13 mouse cellular contexts compared by ENCODE assay signal in genomic region chr10:125693505-125693904, GRCm38 (mm10).
DNase-seq lines count a peak whose midpoint lies in the region; ATAC-seq lines count a peak whose summit lies in the region.
"Had no signal": no experiment of that assay in that cellular context is flagged by ENCODE, and none has a peak within 500 bp of the region (broad histone marks: within the 10 kb centered on the region; RNA-seq: fewer than 3 reads in every experiment).

No protein-coding gene starts in this region.

- no peak overlapping the region for H3K27ac ChIP-seq in forebrain, embryonic 11.5 days (ENCODE audit: low read depth, low read length)
- no peak overlapping the region for H3K27ac ChIP-seq in forebrain, embryonic 10.5 days
- H3K27ac ChIP-seq in neural tube, embryonic 11.5 days (ENCODE audit: low read depth, low read length): no peak overlapping the region
- H3K27ac ChIP-seq: left cerebral cortex, adult 2 months; liver, embryonic 14.5 days; macrophage had no signal

- no peaks in the 10 kb centered on the region for H3K9me3 ChIP-seq in forebrain, embryonic 11.5 days (ENCODE audit: control insufficient read depth, low read length)
- no peaks in the 10 kb centered on the region for H3K9me3 ChIP-seq in forebrain, embryonic 10.5 days
- no peaks in the 10 kb centered on the region for H3K9me3 ChIP-seq in neural tube, embryonic 11.5 days (ENCODE audit: control insufficient read depth, low read length)

- 0 out of 2 replicates have a peak, but pooled peaks have one; percentile 7 for ATAC-seq in forebrain, embryonic 11.5 days (replicated peaks; ENCODE audit: low FRiP score)
- peak; percentile 35; the same call in 1 of the 2 replicates for ATAC-seq in neural tube, embryonic 11.5 days (ENCODE audit: insufficient read depth, low FRiP score, low TSS enrichment)

- no peaks in the 10 kb centered on the region for H3K4me1 ChIP-seq in forebrain, embryonic 11.5 days (replicated peaks; ENCODE audit: control insufficient read depth, insufficient read depth, low read length)
- H3K4me1 ChIP-seq in forebrain, embryonic 10.5 days: peaks cover 7% of the 10 kb centered on the region; the same call in 1 of the 2 replicates
- no peaks in the 10 kb centered on the region for H3K4me1 ChIP-seq in neural tube, embryonic 11.5 days (ENCODE audit: control insufficient read depth, insufficient read depth, low read length)

- H3K36me3 ChIP-seq in forebrain, embryonic 11.5 days (ENCODE audit: control insufficient read depth, insufficient read depth, low read length): no peaks in the 10 kb centered on the region
- no peaks in the 10 kb centered on the region for H3K36me3 ChIP-seq in forebrain, embryonic 10.5 days (replicated peaks)
- H3K36me3 ChIP-seq in neural tube, embryonic 11.5 days (ENCODE audit: control insufficient read depth, insufficient read depth, low read length): no peaks in the 10 kb centered on the region

- no peak for DNase-seq in forebrain, embryonic 11.5 days (ENCODE audit: low spot score)
- no peak for DNase-seq in forebrain, embryonic 10.5 days (ENCODE audit: extremely low spot score, low spot score)
- DNase-seq in neural tube, embryonic 11.5 days (ENCODE audit: low spot score): no peak
- DNase-seq in neural tube, embryonic 10.5 days (ENCODE audit: extremely low spot score, low spot score): no peak
- peak; percentile 35 to 70 for DNase-seq in layer of hippocampus, adult 18-20 months (ENCODE audit: low spot score in 2 of 2)
- DNase-seq in telencephalon, adult 2 months (ENCODE audit: low read depth, low spot score): peak; percentile 53
- DNase-seq in gastrocnemius, postnatal 10 days: no peak
- DNase-seq in ovary, postnatal 10 days (ENCODE audit: low spot score): no peak
- DNase-seq: cerebellum, adult 11-12 months; kidney, adult 11 months had no signal

- H3K4me2 ChIP-seq in forebrain, embryonic 11.5 days (ENCODE audit: low read depth, low read length, severe bottlenecking): no peak overlapping the region
- H3K4me2 ChIP-seq in neural tube, embryonic 11.5 days (ENCODE audit: low read depth): no peak overlapping the region

- H3K4me3 ChIP-seq in forebrain, embryonic 11.5 days (ENCODE audit: low read depth, low read length): no peak overlapping the region
- H3K4me3 ChIP-seq in forebrain, embryonic 10.5 days: no peak overlapping the region
- H3K4me3 ChIP-seq in neural tube, embryonic 11.5 days (ENCODE audit: low read depth, low read length): no peak overlapping the region
- H3K4me3 ChIP-seq: left cerebral cortex, adult 2 months had no signal

- WGBS in forebrain, embryonic 11.5 days: 50% methylated on average over 7 of the region's 7 CpGs
- WGBS in forebrain, embryonic 10.5 days: 65% methylated on average over 7 of the region's 7 CpGs
- 38% methylated on average over 7 of the region's 7 CpGs for WGBS in neural tube, embryonic 11.5 days

- H3K9ac ChIP-seq in forebrain, embryonic 11.5 days (ENCODE audit: low read length): no peak overlapping the region
- no peak overlapping the region for H3K9ac ChIP-seq in neural tube, embryonic 11.5 days (ENCODE audit: low read length)
- H3K9ac ChIP-seq: liver, embryonic 14.5 days had no signal

- H3K27me3 ChIP-seq in forebrain, embryonic 11.5 days (ENCODE audit: control insufficient read depth, insufficient read depth, low read length): no peaks in the 10 kb centered on the region
- H3K27me3 ChIP-seq in forebrain, embryonic 10.5 days (ENCODE audit: poor library complexity, severe bottlenecking): no peaks in the 10 kb centered on the region
- H3K27me3 ChIP-seq in neural tube, embryonic 11.5 days (ENCODE audit: control insufficient read depth, insufficient read depth, low read length): no peaks in the 10 kb centered on the region

Comparison
In these comparisons a context has a peak if more than half of its experiments do, and no peak if none do; other contexts are left out.
1. DNase-seq: peak in layer of hippocampus, adult 18-20 months (2 of 2) and telencephalon, adult 2 months (single experiment); none in forebrain, embryonic 11.5 days (single experiment), forebrain, embryonic 10.5 days (single experiment), neural tube, embryonic 11.5 days (single experiment), neural tube, embryonic 10.5 days (single experiment), gastrocnemius, postnatal 10 days (single experiment) and ovary, postnatal 10 days (single experiment).